Mouse (Mus musculus) liver, postnatal 0 days (tissue): ENCODE results near the gene Castor2.

Source experiments
- CTCF ChIP-seq: sonication (generic); IDR thresholded peaks from 2 replicates; pipeline ENCODE4 v1.5.1; 2016; ENCODE audit warnings: antibody characterized with exemption, low read depth
- EP300 ChIP-seq: IDR thresholded peaks from 2 replicates; pipeline ENCODE4 v1.6.1; 2016; ENCODE audit warnings: antibody characterized with exemption, low read depth, mild to moderate bottlenecking

DNA sequence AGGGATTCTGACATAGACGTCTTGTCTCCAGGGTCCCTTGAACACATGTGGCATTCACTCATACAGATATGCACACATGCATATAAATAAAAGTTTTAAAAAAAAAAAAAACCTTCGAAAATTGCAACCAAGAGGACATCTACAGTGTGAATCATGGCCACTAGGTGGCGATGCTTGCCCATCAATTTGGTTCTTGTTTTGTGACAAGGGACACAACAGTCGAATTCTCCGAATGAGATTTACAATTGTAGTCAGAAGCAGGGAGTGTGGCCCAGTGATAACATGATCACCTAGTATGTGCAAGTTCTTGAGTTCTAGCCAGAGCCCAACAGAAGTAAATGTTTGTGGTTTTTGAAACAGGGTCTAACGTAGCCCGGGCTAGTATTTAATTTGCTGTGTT is 80.4 kb downstream of the Castor2 start:
- TF ChIP-seq CTCF (peak; percentile 89), EP300 (no peak)
